Mouse (Mus musculus) forebrain, embryonic 14.5 days (tissue): ENCODE measurements around the gene Gas6. TPM values are rescaled to one million over a fixed set of nuclear protein-coding genes. Genes with fewer than 3 reads are reported as not detected.

Experiments
- ATAC-seq: fragments of 200-750 bp; cut with Nextera tagmentation; 2 replicates; pipeline ENCODE4 v1.8.0; 2017; ENCODE audit warnings: mild to moderate bottlenecking, moderate library complexity
- DNase-seq: peaks from one replicate; pipeline ENCODE4 v3.0.0-alpha.2; 2015; ENCODE audit warnings: low spot score
- H3K27ac ChIP-seq: fragments of 300-500 bp; sonication (generic); 2 replicates; pipeline ENCODE4 v1.5.1; 2014; ENCODE audit warnings: low read depth, mild to moderate bottlenecking, control low read depth, low read length, moderate library complexity
- H3K27me3 ChIP-seq: fragments of 300-500 bp; sonication (generic); replicated peaks from 2 replicates; pipeline ENCODE4 v1.6.1; 2014; ENCODE audit warnings: low read length, control low read depth, mixed read lengths; ENCODE audit not compliant: control insufficient read depth, insufficient read depth
- H3K36me3 ChIP-seq: fragments of 300-500 bp; sonication (generic); 2 replicates; pipeline ENCODE4 v1.6.1; 2014; ENCODE audit warnings: low read length, control low read depth; ENCODE audit not compliant: control insufficient read depth, insufficient read depth
- H3K4me1 ChIP-seq: fragments of 300-500 bp; sonication (generic); 2 replicates; pipeline ENCODE4 v1.6.1; 2014; ENCODE audit warnings: antibody characterized with exemption, low read length, control low read depth; ENCODE audit not compliant: control insufficient read depth, insufficient read depth
- H3K4me2 ChIP-seq: fragments of 300-500 bp; sonication (generic); 2 replicates; pipeline ENCODE4 v1.6.1; 2014; ENCODE audit warnings: mild to moderate bottlenecking, control low read depth, low read length
- H3K4me3 ChIP-seq: fragments of 300-500 bp; sonication (generic); 2 replicates; pipeline ENCODE4 v1.5.1; 2014; ENCODE audit warnings: low read depth, low read length, control low read depth
- H3K9ac ChIP-seq: fragments of 300-500 bp; sonication (generic); 2 replicates; pipeline ENCODE4 v1.6.1; 2014; ENCODE audit warnings: mild to moderate bottlenecking, low read length, control low read depth, moderate library complexity
- H3K9me3 ChIP-seq: fragments of 300-500 bp; sonication (generic); replicated peaks from 2 replicates; pipeline ENCODE4 v1.6.1; 2016; ENCODE audit warnings: low read length, control low read depth, mixed read lengths; ENCODE audit not compliant: control insufficient read depth
- WGBS: fragments of 180-500 bp; shearing (Covaris S2); extraction: QIAGEN DNeasy Blood & Tissue Kit; methylation state at CpG from one replicate; pipeline ENCODE4 v1.1.7; 2014; 5-methylcytosine and 5-hydroxymethylcytosine counted together
- polyA plus RNA-seq: library from polyadenylated mRNA; unstranded; fragments of >200 nt; fragmentation: Nextera tagmentation; extraction: Ambion mirVana; gene quantifications from 2 replicates; pipeline ENCODE4 v1.2.1, GENCODE M21; 2014

The Gas6 gene
- polyA plus RNA-seq, 1 experiment from 2014 or later: 9.7 TPM

- Histone ChIP-seq H3K9me3 (no peaks in the 10 kb centered on the region), H3K4me1 (no peaks in the 10 kb centered on the region), H3K27me3 (no peaks in the 10 kb centered on the region), H3K36me3 (no peaks in the 10 kb centered on the region), H3K9ac (no peak overlapping the region), H3K4me3 (no peak overlapping the region), H3K4me2 (no peak overlapping the region), H3K27ac (no peak overlapping the region)
- WGBS: 82% methylated on average over 10 of the region's 10 CpGs
- DNase-seq (no peak), ATAC-seq (no peak)
Measured at GRCm38 (mm10) chr8:13415879-13416278, 78.4 kb downstream of the Gas6 start.

Other genes starting within 250 kb of the Gas6 start
- gene Adprhl1, start 240.3 kb downstream of the Gas6 start, polyA plus RNA-seq: not detected in 2 replicates
- gene Dcun1d2, start 206.4 kb downstream of the Gas6 start, polyA plus RNA-seq: 33.4 and 38.5 TPM in 2 replicates
- gene Tmco3, start 206.3 kb downstream of the Gas6 start, polyA plus RNA-seq: 30.7 and 46.9 TPM in 2 replicates
- 145 and 146 TPM in 2 replicates for gene Tfdp1, start 155.7 kb downstream of the Gas6 start, polyA plus RNA-seq
- gene Atp4b, start 97.7 kb downstream of the Gas6 start, polyA plus RNA-seq: not detected in 2 replicates
- 0.04 TPM in 1 of 2 replicates, not detected in the other for gene Grk1, start 89.4 kb downstream of the Gas6 start, polyA plus RNA-seq
- not detected in 2 replicates for gene Tmem255b, start 59.3 kb downstream of the Gas6 start, polyA plus RNA-seq
- gene 1700029H14Rik, start 68.0 kb upstream of the Gas6 start, polyA plus RNA-seq: not detected in 2 replicates
- 17.3 and 22.3 TPM in 2 replicates for gene Rasa3, start 183.1 kb upstream of the Gas6 start, polyA plus RNA-seq
- 1.1 TPM in 2 replicates for gene Cfap97d2, start 211.4 kb upstream of the Gas6 start, polyA plus RNA-seq